8 mouse cellular contexts compared by ENCODE assay signal in the genomic region with DNA sequence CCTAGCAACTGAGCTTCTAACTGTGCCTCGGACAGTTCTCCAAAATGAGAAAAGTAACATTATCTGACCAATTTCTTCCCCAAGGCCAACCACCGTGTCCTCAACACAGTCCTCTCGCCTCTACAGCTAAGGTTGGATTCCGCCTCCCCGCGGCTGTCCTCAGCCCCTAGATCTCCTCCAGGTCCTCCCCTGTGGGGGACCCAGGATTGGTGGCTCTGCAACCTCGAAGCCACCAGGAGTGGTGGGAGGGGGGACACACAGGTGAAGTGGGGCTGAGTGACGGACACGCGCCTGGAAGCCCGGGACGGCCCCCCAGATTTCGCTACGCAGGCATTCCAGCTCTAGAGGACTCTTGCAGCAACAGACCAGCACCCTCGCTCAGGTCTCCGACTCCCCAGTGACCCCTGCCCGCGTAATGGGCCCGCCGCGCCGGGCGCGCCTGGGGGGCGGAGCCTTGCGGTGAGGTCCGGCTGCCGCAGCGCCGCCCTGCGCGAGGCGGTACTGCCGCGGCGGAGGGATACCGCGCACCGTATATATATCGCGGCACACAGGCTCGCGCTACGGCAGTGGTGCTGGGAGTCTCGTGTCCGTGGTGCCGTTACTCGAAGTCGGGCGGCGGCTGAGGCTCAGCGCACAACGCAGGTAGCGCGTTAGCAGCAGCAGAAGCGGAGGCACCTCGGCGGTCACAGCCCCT. TPM values are rescaled to one million over a fixed set of nuclear protein-coding genes. Genes with fewer than 3 reads are reported as not detected.
A peak's percentile ranks its signal among the peaks of the same experiment; 100 is the strongest.
DNase-seq lines count a peak whose midpoint lies in the region; ATAC-seq and TF ChIP-seq lines count a peak whose summit lies in the region.

Gene Calm1 (plus strand): TSS at position 469 of the 694 bp plus-strand sequence.

- peaks cover 9% of the 10 kb centered on the region for H3K27me3 ChIP-seq in CH12.LX (replicated peaks)
- H3K27me3 ChIP-seq in forebrain, embryonic 10.5 days (ENCODE audit: poor library complexity, severe bottlenecking) = no peaks in the 10 kb centered on the region
- H3K27me3 ChIP-seq in heart, embryonic 14.5 days (ENCODE audit: control insufficient read depth, insufficient read depth, low read length) = no peaks in the 10 kb centered on the region
- no peaks in the 10 kb centered on the region for H3K27me3 ChIP-seq in liver, embryonic 14.5 days (ENCODE audit: control insufficient read depth, insufficient read depth, low read length)
- no peaks in the 10 kb centered on the region for H3K27me3 ChIP-seq in stomach, embryonic 15.5 days (replicated peaks)

- peak within 1 kb of the TSS; percentile 71 for H3K4me2 ChIP-seq in CH12.LX (ENCODE audit: insufficient read depth, low read depth, poor library complexity, severe bottlenecking)
- H3K4me2 ChIP-seq in heart, embryonic 14.5 days (ENCODE audit: low read length) = peak within 1 kb of the TSS; percentile 95
- peak within 1 kb of the TSS; percentile 95 for H3K4me2 ChIP-seq in liver, embryonic 14.5 days (ENCODE audit: low read depth)
- H3K4me2 ChIP-seq in stomach, embryonic 15.5 days = peak within 1 kb of the TSS; percentile 82

- under 1% methylated on average over 58 of the region's 58 CpGs for WGBS in forebrain, embryonic 10.5 days
- WGBS in heart, embryonic 14.5 days = 1% methylated on average over 56 of the region's 58 CpGs
- under 1% methylated on average over 58 of the region's 58 CpGs for WGBS in liver, embryonic 14.5 days (ENCODE audit: insufficient replicate concordance)
- under 1% methylated on average over 58 of the region's 58 CpGs for WGBS in stomach, embryonic 15.5 days

- H3K9ac ChIP-seq in CH12.LX (ENCODE audit: insufficient read depth, low read depth) = peak within 1 kb of the TSS; percentile 78
- peak within 1 kb of the TSS; percentile 96 for H3K9ac ChIP-seq in heart, embryonic 14.5 days (ENCODE audit: low read length)
- H3K9ac ChIP-seq in liver, embryonic 14.5 days (replicated peaks) = peak within 1 kb of the TSS; percentile 90
- H3K9ac ChIP-seq in stomach, embryonic 15.5 days = peak within 1 kb of the TSS; percentile 96

- peak; percentile 68 for ATAC-seq in heart, embryonic 14.5 days (ENCODE audit: insufficient number of reproducible peaks, insufficient read depth, low FRiP score, low read depth)
- peak; percentile 81 for ATAC-seq in liver, embryonic 14.5 days (ENCODE audit: insufficient read depth)
- peak; percentile 84 for ATAC-seq in stomach, embryonic 15.5 days (ENCODE audit: insufficient read depth, low FRiP score, low read depth)

- TF ChIP-seq EP300 in CH12.LX (IDR thresholded peaks at IDR 0.05; ENCODE audit: low read length) = 0 out of 2 replicates have a peak, but pooled peaks have one; percentile 6
- TF ChIP-seq EP300 in liver, embryonic 14.5 days (IDR thresholded peaks at IDR 0.05; ENCODE audit: low read depth) = no peak

- peaks cover 14 to 19% of the 10 kb centered on the region in 2 experiments for H3K36me3 ChIP-seq in CH12.LX (replicated peaks in 1 of 2; ENCODE audit: control insufficient read depth in 1 of 2, insufficient read depth in 1 of 2, low read length in 1 of 2)
- peaks cover 20% of the 10 kb centered on the region for H3K36me3 ChIP-seq in forebrain, embryonic 10.5 days (replicated peaks)
- peaks cover 20% of the 10 kb centered on the region for H3K36me3 ChIP-seq in heart, embryonic 14.5 days (ENCODE audit: control insufficient read depth, insufficient read depth, low read length)
- peaks cover 16% of the 10 kb centered on the region for H3K36me3 ChIP-seq in liver, embryonic 14.5 days (replicated peaks; ENCODE audit: control insufficient read depth, insufficient read depth, low read depth)
- peaks cover 11% of the 10 kb centered on the region for H3K36me3 ChIP-seq in stomach, embryonic 15.5 days

- no peak for TF ChIP-seq CTCF in CH12.LX (conservative IDR thresholded peaks at IDR 0.05 in 1 of 2, IDR thresholded peaks at IDR 0.05 in 1 of 2; ENCODE audit: low read depth in 2 of 2, low read length in 2 of 2)
- TF ChIP-seq CTCF in liver, embryonic 14.5 days (IDR thresholded peaks at IDR 0.05; ENCODE audit: low read depth) = peak; percentile 15

- TF ChIP-seq RAD21 in CH12.LX (IDR thresholded peaks at IDR 0.05; ENCODE audit: low read depth, low read length) = no peak

- peak; percentile 100 for TF ChIP-seq POLR2A in CH12.LX (IDR thresholded peaks at IDR 0.05; ENCODE audit: low read depth, low read length)

- peaks cover 37% of the 10 kb centered on the region for H3K79me2 ChIP-seq in CH12.LX (replicated peaks; ENCODE audit: control insufficient read depth, extremely low read depth, insufficient read depth, poor library complexity, severe bottlenecking)

- peaks cover 0 to 26% of the 10 kb centered on the region in 2 experiments; a peak in 2 of 4 replicates for H3K4me1 ChIP-seq in CH12.LX (ENCODE audit: control insufficient read depth in 1 of 2, insufficient read depth in 2 of 2)
- peaks cover 38% of the 10 kb centered on the region for H3K4me1 ChIP-seq in forebrain, embryonic 10.5 days
- peaks cover 2 to 20% of the 10 kb centered on the region in 2 experiments; a peak in 2 of 4 replicates for H3K4me1 ChIP-seq in heart, embryonic 14.5 days (ENCODE audit: control insufficient read depth in 2 of 2, insufficient read depth in 2 of 2, low read length in 2 of 2)
- H3K4me1 ChIP-seq in liver, embryonic 14.5 days (replicated peaks; ENCODE audit: control insufficient read depth in 2 of 2, insufficient read depth in 2 of 2, low read length in 1 of 2) = peaks cover 4 to 6% of the 10 kb centered on the region in 2 experiments; a peak in 3 of 4 replicates
- H3K4me1 ChIP-seq in stomach, embryonic 15.5 days = peaks cover 16% of the 10 kb centered on the region; the same call in 1 of the 2 replicates

- H3K4me3 ChIP-seq in CH12.LX (replicated peaks in 1 of 3; ENCODE audit: low read depth in 2 of 3, low read length in 2 of 3, poor library complexity in 1 of 3) = peak within 1 kb of the TSS; percentile 93 to 97 (median 94)
- peak within 1 kb of the TSS; percentile 86 for H3K4me3 ChIP-seq in forebrain, embryonic 10.5 days
- peak within 1 kb of the TSS; percentile 66 to 95 for H3K4me3 ChIP-seq in heart, embryonic 14.5 days (ENCODE audit: control insufficient read depth in 1 of 2, insufficient read depth in 1 of 2, low read depth in 1 of 2, low read length in 2 of 2)
- peak within 1 kb of the TSS; percentile 76 to 95 for H3K4me3 ChIP-seq in liver, embryonic 14.5 days (ENCODE audit: insufficient read depth in 1 of 2, low read depth in 2 of 2, low read length in 2 of 2)
- peak within 1 kb of the TSS; percentile 95 for H3K4me3 ChIP-seq in stomach, embryonic 15.5 days (replicated peaks)

- peak within 1 kb of the TSS; percentile 64 for H3K27ac ChIP-seq in CH12.LX (ENCODE audit: insufficient read depth, low read depth)
- peak within 1 kb of the TSS; percentile 95 for H3K27ac ChIP-seq in forebrain, embryonic 10.5 days
- peak within 1 kb of the TSS; percentile 74 to 87 for H3K27ac ChIP-seq in heart, embryonic 14.5 days (replicated peaks in 1 of 2; ENCODE audit: control insufficient read depth in 1 of 2, insufficient read depth in 1 of 2, low read depth in 2 of 2, low read length in 2 of 2)
- H3K27ac ChIP-seq in liver, embryonic 14.5 days = peak within 1 kb of the TSS; percentile 81
- H3K27ac ChIP-seq in stomach, embryonic 15.5 days = peak within 1 kb of the TSS; percentile 92

- in situ Hi-C loops in CH12.LX (cut with MboI; ENCODE audit: low pct_ligation_motif_present, low pct_unique_long_range_greater_than_20kb, low sequenced_read_pairs) = no loop called here

- dilution Hi-C loops in CH12.LX (cut with MboI; ENCODE audit: extremely low pct_ligation_motif_present, extremely low pct_unique_long_range_greater_than_20kb, low sequenced_read_pairs) = no loop called here

- DNase-seq in CH12.LX (ENCODE audit: extremely low read depth) = peak; percentile 87
- DNase-seq in c-Kit-negative CD71-positive TER-119-positive erythroid progenitor cells, embryonic 14.5 days (ENCODE audit: low read depth, low spot score) = peak; percentile 77
- peak; percentile 91 for DNase-seq in forebrain, embryonic 10.5 days (ENCODE audit: extremely low spot score, low spot score)
- DNase-seq in kidney, postnatal 10 days = peak; percentile 97
- peak; percentile 81 to 89 (median 87) for DNase-seq in liver, embryonic 14.5 days (ENCODE audit: low read depth in 3 of 3, low spot score in 3 of 3)
- DNase-seq in neural tube, embryonic 10.5 days (ENCODE audit: extremely low spot score, low spot score) = peak; percentile 96

- no peaks in the 10 kb centered on the region for H3K9me3 ChIP-seq in CH12.LX (replicated peaks; ENCODE audit: low read length)
- no peaks in the 10 kb centered on the region for H3K9me3 ChIP-seq in forebrain, embryonic 10.5 days
- no peaks in the 10 kb centered on the region for H3K9me3 ChIP-seq in heart, embryonic 14.5 days (ENCODE audit: control insufficient read depth, low read length)
- H3K9me3 ChIP-seq in liver, embryonic 14.5 days (ENCODE audit: control insufficient read depth, low read length) = no peaks in the 10 kb centered on the region
- H3K9me3 ChIP-seq in stomach, embryonic 15.5 days = no peaks in the 10 kb centered on the region

TF ChIP-seq in CH12.LX, 34 proteins besides CTCF, POLR2A, EP300 and RAD21 (continues in another document):
- no peak; the same call in 1 of the 2 replicates for TF ChIP-seq MAZ (IDR thresholded peaks at IDR 0.05; ENCODE audit: low read depth, low read length)
- peak; percentile 69 for TF ChIP-seq NRF1 (IDR thresholded peaks at IDR 0.05; ENCODE audit: low read depth, low read length)
- TF ChIP-seq MEF2A (IDR thresholded peaks at IDR 0.05; ENCODE audit: borderline replicate concordance, low read depth, low read length) = peak; percentile 82
- TF ChIP-seq TBP (conservative IDR thresholded peaks at IDR 0.05; ENCODE audit: low read depth, low read length) = peak; percentile 99
- peak; percentile 18; the same call in 1 of the 2 replicates for TF ChIP-seq ZKSCAN1 (IDR thresholded peaks at IDR 0.05; ENCODE audit: borderline replicate concordance, low read depth, low read length)
- peak; percentile 17 for TF ChIP-seq SMC3 (IDR thresholded peaks at IDR 0.05; ENCODE audit: low read depth, low read length)
- TF ChIP-seq HCFC1 (IDR thresholded peaks at IDR 0.05; ENCODE audit: low read depth, low read length) = peak; percentile 65
- TF ChIP-seq GABPA (IDR thresholded peaks at IDR 0.05; ENCODE audit: insufficient replicate concordance, low read depth, low read length) = no peak; the same call in 1 of the 2 replicates
- TF ChIP-seq UBTF (IDR thresholded peaks at IDR 0.05; ENCODE audit: low read depth, low read length) = peak; percentile 51; the same call in 1 of the 2 replicates

RNA-seq across cellular contexts. Expression of gene Calm1, which starts in this region (rescaled TPM):
- total RNA-seq in CH12.LX (2012; rRNA removed) (750 and 836 TPM in 2 replicates), CH12.LX (2014; rRNA removed) (425 and 450 TPM in 2 replicates)
- 627 and 753 TPM in 2 replicates for polyA plus RNA-seq in CH12.LX (2012; ENCODE audit: insufficient read length, low read depth)
- 1,249 and 1,251 TPM in 2 replicates for polyA plus RNA-seq in forebrain, embryonic 10.5 days (2016; fragmentation: Nextera tagmentation; extraction: Ambion mirVana)
- polyA plus RNA-seq in heart, embryonic 14.5 days (2014; fragmentation: Nextera tagmentation; extraction: Ambion mirVana) = 749 and 783 TPM in 2 replicates
- 72.9 and 115 TPM in 2 replicates for polyA plus RNA-seq in liver, embryonic 14.5 days (2012; rRNA removed)
- polyA plus RNA-seq in liver, embryonic 14.5 days (2014; fragmentation: Nextera tagmentation; extraction: Ambion mirVana) = 553 and 571 TPM in 2 replicates
- polyA plus RNA-seq in stomach, embryonic 15.5 days (2015; fragmentation: Nextera tagmentation; extraction: Ambion mirVana) = 1,764 and 1,796 TPM in 2 replicates

Comparison
In these comparisons a context has a peak if more than half of its experiments do, and no peak if none do; other contexts are left out.
1. Peak in every context shown above with its lines: DNase-seq, ATAC-seq, H3K4me3 ChIP-seq and H3K27ac ChIP-seq.